13 mouse cellular contexts compared by ENCODE assay signal in the genomic region with DNA sequence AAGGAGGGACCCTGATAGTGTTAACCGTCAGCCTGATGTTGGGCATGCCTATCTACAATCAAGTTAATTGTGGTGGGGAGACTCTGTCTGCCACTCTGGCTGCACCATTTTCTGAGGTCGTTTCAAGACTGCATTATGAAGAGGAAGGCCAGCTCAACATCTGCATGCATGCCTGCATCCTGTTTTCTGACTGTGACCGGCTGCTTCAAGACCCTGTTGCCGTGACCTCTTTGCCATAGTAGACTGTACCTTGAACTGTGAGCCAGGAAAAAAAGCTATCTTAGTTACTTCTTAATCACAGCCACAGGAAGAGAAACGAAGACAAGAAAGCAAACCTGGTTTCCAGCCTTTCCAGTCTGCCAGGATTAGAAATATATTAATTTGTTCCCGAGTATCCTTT.
"Had no signal": no experiment of that assay in that cellular context is flagged by ENCODE, and none has a peak within 500 bp of the region (broad histone marks: within the 10 kb centered on the region; RNA-seq: fewer than 3 reads in every experiment).

No protein-coding gene starts in this region.

- H3K27me3 ChIP-seq: limb, embryonic 13.5 days; midbrain, embryonic 13.5 days; neural tube, embryonic 12.5 days had no signal

- DNase-seq: left cerebral cortex, postnatal 4 days; lung, adult 2 months; lung, postnatal 10 days; retina, postnatal 1 day; right cerebral cortex, postnatal 14 days; thymus, postnatal 36 days had no signal

- H3K4me3 ChIP-seq: layer of hippocampus, adult 2 months; limb, embryonic 13.5 days; midbrain, embryonic 13.5 days; neural tube, embryonic 12.5 days had no signal

- H3K4me1 ChIP-seq: neural tube, embryonic 12.5 days had no signal

- H3K9ac ChIP-seq: limb, embryonic 13.5 days; liver, embryonic 14.5 days; midbrain, embryonic 13.5 days; neural tube, embryonic 12.5 days had no signal

- H3K36me3 ChIP-seq: limb, embryonic 13.5 days; neural tube, embryonic 12.5 days had no signal

- H3K4me2 ChIP-seq: limb, embryonic 13.5 days; midbrain, embryonic 13.5 days; neural tube, embryonic 12.5 days had no signal

- ATAC-seq: hindbrain, postnatal 0 days; midbrain, embryonic 13.5 days had no signal

- H3K27ac ChIP-seq: hindbrain, postnatal 0 days; layer of hippocampus, adult 2 months; limb, embryonic 13.5 days; liver, embryonic 14.5 days; macrophage; midbrain, embryonic 13.5 days; neural tube, embryonic 12.5 days had no signal

- H3K9me3 ChIP-seq: limb, embryonic 13.5 days; midbrain, embryonic 13.5 days; neural tube, embryonic 12.5 days had no signal
